Mouse (Mus musculus): Measurements from ENCODE around the gene Dtx3. TPM values are rescaled to one million over a fixed set of nuclear protein-coding genes. Genes with fewer than 3 reads are reported as not detected.
"Not testable (repeated sequence)": the region's sequence is repeated elsewhere in the genome, so short reads cannot be mapped to it uniquely, and the experiment has no call there.

The Dtx3 gene
- polyA plus RNA-seq, 1 experiment from 2014 or later = 82.6 TPM

- no peaks in the 10 kb centered on the region for H3K9me3 ChIP-seq
- H3K9ac ChIP-seq = no peak overlapping the region
- H3K27ac ChIP-seq = no peak overlapping the region
- H3K4me3 ChIP-seq = no peak overlapping the region
- H3K36me3 ChIP-seq = peaks cover 33% of the 10 kb centered on the region
- no peaks in the 10 kb centered on the region for H3K27me3 ChIP-seq
- 69% methylated on average over 8 of the region's 8 CpGs for WGBS
- no peak for ATAC-seq (ENCODE audit: borderline replicate concordance, extremely low read depth, low FRiP score, low TSS enrichment)
- peaks cover 18% of the 10 kb centered on the region for H3K4me1 ChIP-seq
- H3K4me2 ChIP-seq = no peak overlapping the region
Measured at GRCm38 (mm10) chr10:127200279-127200678, 4.8 kb upstream of the Dtx3 start.

DNA sequence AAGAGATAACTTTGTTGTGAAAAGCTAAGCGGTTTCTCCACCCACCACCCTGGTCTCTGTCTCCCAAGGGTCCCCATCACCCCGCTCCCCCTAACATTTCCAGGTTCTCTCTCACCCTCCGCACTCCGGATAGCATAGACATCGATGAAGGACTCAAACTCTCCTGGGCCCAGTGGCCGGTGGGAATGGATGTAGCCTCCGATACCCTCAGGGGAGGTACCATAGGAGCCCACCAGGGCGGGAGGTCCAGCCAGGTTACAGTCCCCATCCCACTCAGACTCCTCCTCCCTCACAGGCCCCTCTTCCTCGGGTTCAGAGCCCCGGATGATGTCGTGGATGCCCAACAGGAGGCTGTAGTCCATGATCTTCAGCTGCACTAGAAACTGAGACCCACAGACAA lies 3.9 kb upstream of the Dtx3 start:
- no peak for ATAC-seq (ENCODE audit: borderline replicate concordance, extremely low read depth, low FRiP score, low TSS enrichment)
- H3K4me2 ChIP-seq = no peak overlapping the region
- H3K4me1 ChIP-seq = peaks cover 19% of the 10 kb centered on the region
- no peaks in the 10 kb centered on the region for H3K27me3 ChIP-seq
- peaks cover 31% of the 10 kb centered on the region for H3K36me3 ChIP-seq
- H3K9ac ChIP-seq = no peak overlapping the region
- H3K4me3 ChIP-seq = no peak overlapping the region
- no peak overlapping the region for H3K27ac ChIP-seq
- 83% methylated on average over 11 of the region's 11 CpGs for whole genome bisulfite sequencing
- no peaks in the 10 kb centered on the region for H3K9me3 ChIP-seq

- Histone ChIP-seq H3K4me3 (no peak overlapping the region), H3K9ac (no peak overlapping the region), H3K9me3 (no peaks in the 10 kb centered on the region), H3K27me3 (no peaks in the 10 kb centered on the region), H3K4me2 (no peak overlapping the region), H3K27ac (no peak overlapping the region), H3K4me1 (peaks cover 23% of the 10 kb centered on the region), H3K36me3 (peaks cover 30% of the 10 kb centered on the region)
- 67% methylated on average over 5 of the region's 5 CpGs for WGBS
- no peak for ATAC-seq (ENCODE audit: borderline replicate concordance, extremely low read depth, low FRiP score, low TSS enrichment)
Measured at GRCm38 (mm10) chr10:127199068-127199467, 3.5 kb upstream of the Dtx3 start.

DNA sequence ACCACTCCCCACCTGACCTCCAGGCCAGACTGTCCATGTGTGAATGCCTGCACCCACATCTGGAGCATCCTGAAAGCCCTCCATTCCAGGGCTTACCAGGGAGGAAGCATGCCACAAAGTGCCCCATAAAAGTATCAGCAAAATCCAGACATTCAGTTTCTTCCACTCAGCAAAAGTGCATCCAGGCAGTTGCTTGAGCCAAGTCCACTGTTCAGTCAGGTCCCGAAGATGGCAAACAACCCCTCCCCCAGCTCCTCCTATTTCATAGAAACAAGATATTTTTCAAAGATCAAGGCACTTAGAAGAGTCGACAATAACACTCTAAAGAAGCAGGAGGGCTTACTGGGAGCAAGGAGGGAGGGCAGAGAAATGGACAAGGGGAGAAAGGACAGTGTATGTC lies 3.0 kb upstream of the Dtx3 start:
- ATAC-seq (ENCODE audit: borderline replicate concordance, extremely low read depth, low FRiP score, low TSS enrichment) = no peak
- Histone ChIP-seq H3K9me3 (no peaks in the 10 kb centered on the region), H3K9ac (no peak overlapping the region), H3K4me3 (no peak overlapping the region), H3K27ac (no peak overlapping the region), H3K4me2 (no peak overlapping the region), H3K36me3 (peaks cover 28% of the 10 kb centered on the region), H3K4me1 (peaks cover 23% of the 10 kb centered on the region), H3K27me3 (no peaks in the 10 kb centered on the region)
- 38% methylated on average over 2 of the region's 2 CpGs for WGBS

GRCm38 (mm10) chr10:127197505-127198110 lies 2.1 kb upstream of the Dtx3 start:
- H3K27me3 ChIP-seq = no peaks in the 10 kb centered on the region
- peaks cover 23% of the 10 kb centered on the region for H3K4me1 ChIP-seq
- H3K9ac ChIP-seq = no peak overlapping the region
- H3K36me3 ChIP-seq = peaks cover 19% of the 10 kb centered on the region
- no peak for ATAC-seq (ENCODE audit: borderline replicate concordance, extremely low read depth, low FRiP score, low TSS enrichment)
- WGBS = 82% methylated on average over 11 of the region's 11 CpGs
- no peak overlapping the region for H3K4me3 ChIP-seq
- H3K27ac ChIP-seq = no peak overlapping the region
- no peaks in the 10 kb centered on the region for H3K9me3 ChIP-seq
- H3K4me2 ChIP-seq = no peak overlapping the region

- no peaks in the 10 kb centered on the region for H3K9me3 ChIP-seq
- no peaks in the 10 kb centered on the region for H3K27me3 ChIP-seq
- peaks cover 16% of the 10 kb centered on the region; the same call in 1 of the 2 replicates for H3K36me3 ChIP-seq
- H3K4me1 ChIP-seq = peaks cover 23% of the 10 kb centered on the region
- no peak overlapping the region for H3K27ac ChIP-seq
- WGBS = 83% methylated on average over 8 of the region's 8 CpGs
- no peak overlapping the region for H3K4me2 ChIP-seq
- no peak overlapping the region for H3K9ac ChIP-seq
- no peak for ATAC-seq (ENCODE audit: borderline replicate concordance, extremely low read depth, low FRiP score, low TSS enrichment)
- H3K4me3 ChIP-seq = no peak overlapping the region
Measured at GRCm38 (mm10) chr10:127197104-127197503, 1.6 kb upstream of the Dtx3 start.

DNA sequence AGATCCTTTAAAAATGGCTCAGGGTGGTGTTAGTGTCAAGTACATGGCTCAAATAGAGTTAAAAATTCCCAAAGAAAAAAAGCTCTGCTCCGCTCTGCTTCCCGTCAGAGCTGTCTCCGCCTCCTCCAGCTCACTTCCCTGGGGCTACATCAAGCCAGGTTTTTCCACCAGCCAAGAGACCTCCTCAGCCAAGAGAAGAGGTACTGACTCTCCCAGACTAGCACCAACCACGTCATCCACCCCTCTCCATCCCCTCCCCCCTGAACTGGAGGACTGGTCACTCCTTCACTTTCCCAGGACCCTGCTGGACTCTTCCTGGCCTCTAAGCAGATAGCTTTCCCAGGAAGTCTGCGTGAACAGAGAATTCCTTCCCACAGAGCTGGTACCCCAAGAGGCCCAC lies 864 bp upstream of the Dtx3 start:
- ATAC-seq (ENCODE audit: borderline replicate concordance, extremely low read depth, low FRiP score, low TSS enrichment) = peak; percentile 77
- peak overlapping the region; percentile 88 for H3K9ac ChIP-seq
- peaks cover 15% of the 10 kb centered on the region; the same call in 1 of the 2 replicates for H3K36me3 ChIP-seq
- H3K4me1 ChIP-seq = peaks cover 25% of the 10 kb centered on the region
- peak overlapping the region; percentile 94 for H3K27ac ChIP-seq
- no peaks in the 10 kb centered on the region for H3K27me3 ChIP-seq
- H3K9me3 ChIP-seq = no peaks in the 10 kb centered on the region
- H3K4me2 ChIP-seq = peak overlapping the region; percentile 93
- peak overlapping the region; percentile 90 for H3K4me3 ChIP-seq
- 5% methylated on average over 5 of the region's 5 CpGs for WGBS

DNA sequence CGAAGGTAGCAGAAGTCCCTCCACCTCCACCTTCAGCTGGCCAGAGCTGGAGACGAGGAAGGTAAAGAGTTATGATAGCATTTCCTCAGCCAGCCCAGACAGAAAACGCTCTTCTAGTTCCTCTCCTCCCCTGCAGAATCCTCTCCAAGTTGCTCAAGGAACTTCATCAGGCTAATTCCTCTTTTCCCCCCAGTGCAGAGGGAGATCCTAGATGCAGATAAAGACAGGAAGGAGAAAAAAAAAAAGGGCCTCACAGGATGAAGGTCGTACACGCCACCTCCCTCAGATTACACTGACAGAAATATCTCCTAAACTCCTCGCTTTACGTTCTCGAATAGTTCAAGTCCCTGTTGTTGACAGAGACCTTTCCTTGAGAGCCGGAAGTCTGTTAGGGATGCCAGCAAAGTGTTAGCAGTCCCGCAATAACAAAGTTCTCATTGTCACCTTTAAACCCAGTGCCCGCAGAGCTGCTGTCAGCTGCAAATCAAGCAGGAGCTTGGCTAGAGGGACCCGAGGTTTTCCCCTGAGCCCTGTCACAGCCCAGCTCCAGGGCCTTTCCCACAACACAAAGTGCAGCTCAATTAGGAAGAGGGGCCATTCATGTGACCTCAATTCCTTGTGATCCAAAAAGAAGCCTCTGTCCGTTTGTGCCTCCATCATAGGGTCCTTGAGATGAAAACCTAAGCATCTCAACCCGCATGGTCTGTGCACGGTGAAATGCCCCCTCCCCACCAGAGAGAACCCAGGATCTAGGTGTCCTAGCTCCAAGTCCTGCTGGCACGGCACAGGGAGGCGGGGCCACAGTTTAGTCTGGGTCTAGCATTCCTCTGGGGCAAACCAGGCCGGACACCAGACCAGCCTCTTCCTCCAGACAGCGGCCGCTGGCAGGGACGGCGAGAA lies 850 bp downstream of the Dtx3 start:
- ATAC-seq (ENCODE audit: borderline replicate concordance, extremely low read depth, low FRiP score, low TSS enrichment) = peak; percentile 30; the same call in 1 of the 2 replicates
- Histone ChIP-seq H3K27ac (peak overlapping the region; percentile 94), H3K27me3 (no peaks in the 10 kb centered on the region), H3K4me3 (peak overlapping the region; percentile 90), H3K9me3 (no peaks in the 10 kb centered on the region), H3K36me3 (peaks cover 11% of the 10 kb centered on the region; the same call in 1 of the 2 replicates), H3K9ac (peak overlapping the region; percentile 88), H3K4me2 (peak overlapping the region; percentile 93), H3K4me1 (peaks cover 42% of the 10 kb centered on the region)
- WGBS = 5% methylated on average over 22 of the region's 22 CpGs

DNA sequence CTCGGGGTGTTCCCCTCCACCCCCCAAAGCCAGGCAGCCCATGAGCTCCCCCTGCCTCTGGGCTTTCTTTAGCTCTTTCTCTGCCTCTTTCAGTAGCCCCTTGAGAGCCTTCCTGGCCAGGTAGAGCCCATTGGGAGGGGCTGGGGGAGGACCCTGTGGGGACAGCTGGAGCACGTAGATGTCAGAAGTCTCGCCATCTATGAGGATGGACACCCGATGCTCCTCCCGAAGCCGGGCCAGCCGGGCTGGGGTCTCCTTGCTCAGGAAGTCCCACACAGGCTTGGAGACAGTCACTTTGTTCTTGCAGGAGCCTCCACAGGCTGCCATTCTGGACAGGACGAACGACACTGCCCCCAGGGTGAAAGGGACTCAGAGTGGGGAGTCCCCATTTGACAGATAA lies 2.5 kb downstream of the Dtx3 start:
- Histone ChIP-seq H3K36me3 (peaks cover 5% of the 10 kb centered on the region; the same call in 1 of the 2 replicates), H3K9ac (no peak overlapping the region), H3K27me3 (0 out of 2 replicates have a peak, but pooled peaks cover 3% of the 10 kb centered on the region), H3K4me3 (no peak overlapping the region), H3K4me2 (no peak overlapping the region), H3K9me3 (no peaks in the 10 kb centered on the region), H3K4me1 (peaks cover 52% of the 10 kb centered on the region), H3K27ac (no peak overlapping the region)
- WGBS = 80% methylated on average over 9 of the region's 9 CpGs
- no peak for ATAC-seq (ENCODE audit: borderline replicate concordance, extremely low read depth, low FRiP score, low TSS enrichment)

DNA sequence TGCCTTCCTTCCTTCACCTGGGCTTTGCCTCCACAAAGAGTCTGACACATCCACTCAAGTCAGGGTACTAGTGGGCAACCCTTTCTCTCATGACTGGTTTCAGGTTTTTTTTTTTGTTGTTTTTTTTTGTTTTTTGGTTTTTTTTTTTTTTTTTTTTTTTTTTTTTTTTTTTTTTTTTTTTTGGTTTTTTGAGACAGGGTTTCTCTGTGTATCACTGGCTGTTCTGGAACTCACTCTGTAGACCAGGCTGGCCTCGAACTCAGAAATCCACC lies 3.5 kb downstream of the Dtx3 start:
- not testable (repeated sequence) for H3K36me3 ChIP-seq; H3K4me2 ChIP-seq; H3K9me3 ChIP-seq; H3K27ac ChIP-seq; H3K4me3 ChIP-seq; ATAC-seq (ENCODE audit: borderline replicate concordance, extremely low read depth, low FRiP score, low TSS enrichment); H3K9ac ChIP-seq
- peaks cover 12% of the 10 kb centered on the region; the same call in 1 of the 2 replicates for H3K27me3 ChIP-seq
- peaks cover 60% of the 10 kb centered on the region for H3K4me1 ChIP-seq
- WGBS = 74% methylated on average over 1 of the region's 1 CpGs

DNA sequence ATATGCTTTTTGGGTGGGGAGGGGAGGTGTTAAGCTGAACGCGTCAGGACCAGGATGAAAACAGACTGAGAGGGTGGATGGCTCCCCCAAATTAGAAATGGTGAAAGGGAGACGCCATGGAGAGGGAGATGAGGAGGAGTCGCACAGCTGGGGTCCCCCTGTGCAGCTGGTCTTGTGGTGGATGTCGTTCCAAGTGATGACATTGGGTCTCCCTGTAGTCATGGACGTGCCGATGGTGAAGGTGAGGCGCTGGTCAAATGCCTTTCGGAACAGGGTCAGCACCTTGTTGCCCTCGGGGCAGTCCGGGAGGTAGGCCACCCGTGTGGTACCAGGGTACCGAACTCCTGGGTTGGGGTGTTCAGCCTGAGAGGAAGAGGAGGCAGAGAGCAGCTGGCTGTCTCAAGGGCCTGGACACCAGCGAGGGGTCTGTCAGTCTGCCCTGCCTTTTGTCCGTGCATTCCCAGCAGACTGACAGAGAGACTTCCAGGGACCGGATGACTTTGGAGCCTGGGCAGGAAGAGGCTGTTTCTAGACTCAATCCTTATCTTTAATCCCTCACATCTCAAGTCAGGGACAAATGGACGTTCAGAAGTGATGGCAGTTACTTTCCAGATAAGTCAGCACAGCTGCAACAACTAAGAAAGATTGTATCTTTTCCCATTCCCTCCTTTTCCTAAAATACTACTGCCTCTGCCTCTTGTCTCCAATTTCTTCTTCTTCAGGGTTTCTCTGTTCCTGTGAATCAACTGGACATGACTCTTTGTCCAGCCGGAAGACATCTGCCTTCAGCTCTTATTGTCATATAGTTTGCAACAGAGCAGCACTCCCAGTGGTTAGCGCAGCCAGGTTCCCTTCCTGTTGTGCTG lies 4.1 kb downstream of the Dtx3 start:
- H3K9me3 ChIP-seq = no peaks in the 10 kb centered on the region
- peak overlapping the region; percentile 95; the same call in 1 of the 2 replicates for H3K27ac ChIP-seq
- 0 out of 2 replicates have a peak, but pooled peaks cover 4% of the 10 kb centered on the region for H3K36me3 ChIP-seq
- 0 out of 2 replicates have a peak overlapping the region, but pooled peaks have one; percentile 6 for H3K9ac ChIP-seq
- no peak for ATAC-seq (ENCODE audit: borderline replicate concordance, extremely low read depth, low FRiP score, low TSS enrichment)
- peaks cover 56% of the 10 kb centered on the region for H3K4me1 ChIP-seq
- H3K4me3 ChIP-seq = no peak overlapping the region
- WGBS = 68% methylated on average over 19 of the region's 19 CpGs
- peaks cover 12% of the 10 kb centered on the region; the same call in 1 of the 2 replicates for H3K27me3 ChIP-seq
- H3K4me2 ChIP-seq = no peak overlapping the region; the same call in 1 of the 2 replicates
